Mouse (Mus musculus) midbrain, embryonic 15.5 days (tissue): Measurements from ENCODE around the gene Ewsr1. TPM values are rescaled to one million over a fixed set of nuclear protein-coding genes. Genes with fewer than 3 reads are reported as not detected.

ENCODE experiments used
- ATAC-seq: fragments of 200-750 bp; cut with Nextera tagmentation; replicated peaks from 2 replicates; pipeline ENCODE4 v1.8.0; 2017; ENCODE audit warnings: moderate TSS enrichment
- H3K27ac ChIP-seq: fragments of 300-500 bp; sonication (generic); 2 replicates; pipeline ENCODE4 v1.5.1; 2015; ENCODE audit warnings: mild to moderate bottlenecking, inconsistent platforms
- H3K27me3 ChIP-seq: fragments of 300-500 bp; sonication (generic); replicated peaks from 2 replicates; pipeline ENCODE4 v1.6.1; 2015; ENCODE audit warnings: inconsistent platforms
- H3K36me3 ChIP-seq: fragments of 300-500 bp; sonication (generic); replicated peaks from 2 replicates; pipeline ENCODE4 v1.6.1; 2015; ENCODE audit warnings: inconsistent platforms
- H3K4me1 ChIP-seq: fragments of 300-500 bp; sonication (generic); 2 replicates; pipeline ENCODE4 v1.6.1; 2015; ENCODE audit warnings: inconsistent platforms
- H3K4me2 ChIP-seq: fragments of 300-500 bp; sonication (generic); 2 replicates; pipeline ENCODE4 v1.6.1; 2015; ENCODE audit warnings: inconsistent platforms, mild to moderate bottlenecking, moderate library complexity
- H3K4me3 ChIP-seq: fragments of 300-500 bp; sonication (generic); 2 replicates; pipeline ENCODE4 v1.5.1; 2015; ENCODE audit warnings: mild to moderate bottlenecking, inconsistent platforms
- H3K9ac ChIP-seq: fragments of 300-500 bp; sonication (generic); 2 replicates; pipeline ENCODE4 v1.6.1; 2015; ENCODE audit warnings: mild to moderate bottlenecking, inconsistent platforms
- H3K9me3 ChIP-seq: fragments of 300-500 bp; sonication (generic); 2 replicates; pipeline ENCODE4 v1.6.1; 2016; ENCODE audit warnings: inconsistent platforms
- WGBS: fragments of 180-500 bp; shearing (Covaris S2); methylation state at CpG from one replicate; pipeline ENCODE4 v1.1.7; 2015; ENCODE audit warnings: mixed read lengths; 5-methylcytosine and 5-hydroxymethylcytosine counted together
- polyA plus RNA-seq: library from polyadenylated mRNA; unstranded; fragments of >200 nt; fragmentation: Nextera tagmentation; extraction: Ambion mirVana; gene quantifications from 2 replicates; pipeline ENCODE4 v1.2.1, GENCODE M21; 2015

Ewsr1 gene
- polyA plus RNA-seq, 1 experiment from 2014 or later = 635 TPM

GRCm38 (mm10) chr11:5062326-5062725 lies 36.7 kb downstream of the Ewsr1 start:
- WGBS = 23% methylated on average over 13 of the region's 13 CpGs
- no peak for ATAC-seq
- Histone ChIP-seq H3K27ac (no peak overlapping the region), H3K4me3 (peak overlapping the region; percentile 29), H3K36me3 (no peaks in the 10 kb centered on the region), H3K9ac (no peak overlapping the region), H3K4me1 (peaks cover 66% of the 10 kb centered on the region), H3K27me3 (peaks cover 62% of the 10 kb centered on the region), H3K4me2 (peak overlapping the region; percentile 48), H3K9me3 (no peaks in the 10 kb centered on the region)

DNA sequence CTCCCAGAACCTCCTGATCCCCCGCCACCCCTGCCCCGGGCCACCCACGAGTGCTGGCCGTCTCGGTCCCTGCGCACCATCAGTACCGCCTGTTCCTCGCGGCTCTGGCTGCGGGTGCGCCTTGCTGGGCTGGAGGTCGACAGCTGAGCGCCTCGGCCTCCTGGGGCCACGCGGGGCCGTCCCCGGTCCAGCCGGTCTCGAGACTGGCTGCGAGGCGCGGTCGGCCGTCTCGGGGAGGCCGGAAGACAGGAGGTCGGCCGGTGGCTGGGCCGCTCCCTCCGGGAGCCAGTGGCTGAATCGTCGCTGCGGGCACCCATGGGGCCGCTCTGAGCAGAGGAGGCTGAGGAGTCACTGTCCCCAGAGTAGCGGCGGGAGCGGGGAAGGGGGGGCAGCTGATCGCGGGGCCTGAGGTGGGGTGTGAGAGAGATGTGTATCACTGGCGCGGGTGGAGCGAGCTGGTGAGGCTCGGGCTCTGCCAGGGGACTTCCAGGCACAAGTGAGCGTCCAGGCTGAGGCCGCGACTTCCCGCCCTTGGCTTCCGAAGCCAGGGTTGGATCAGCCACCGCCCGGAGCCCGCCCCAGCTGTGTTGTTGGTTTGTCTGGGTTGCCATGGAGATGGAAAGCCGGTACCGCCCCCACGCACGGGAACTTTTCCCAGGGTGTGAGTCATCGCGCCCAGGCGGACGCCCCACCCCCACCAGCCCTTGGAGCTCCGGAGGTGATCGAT lies 37.5 kb downstream of the Ewsr1 start:
- H3K4me2 ChIP-seq = peak overlapping the region; percentile 48
- no peak for ATAC-seq
- H3K36me3 ChIP-seq = no peaks in the 10 kb centered on the region
- peaks cover 70% of the 10 kb centered on the region for H3K27me3 ChIP-seq
- WGBS = 4% methylated on average over 62 of the region's 62 CpGs
- H3K4me1 ChIP-seq = peaks cover 67% of the 10 kb centered on the region
- no peaks in the 10 kb centered on the region for H3K9me3 ChIP-seq
- no peak overlapping the region for H3K27ac ChIP-seq
- peak overlapping the region; percentile 29 for H3K4me3 ChIP-seq
- 0 out of 2 replicates have a peak overlapping the region, but pooled peaks have one; percentile 16 for H3K9ac ChIP-seq

- Histone ChIP-seq H3K27me3 (peaks cover 74% of the 10 kb centered on the region), H3K4me3 (peak overlapping the region; percentile 29), H3K9ac (no peak overlapping the region), H3K36me3 (no peaks in the 10 kb centered on the region), H3K4me1 (peaks cover 73% of the 10 kb centered on the region), H3K9me3 (no peaks in the 10 kb centered on the region), H3K27ac (no peak overlapping the region), H3K4me2 (peak overlapping the region; percentile 48)
- no peak for ATAC-seq
- 51% methylated on average over 28 of the region's 28 CpGs for WGBS
These were observed 38.2 kb downstream of the Ewsr1 start for GRCm38 (mm10) chr11:5060756-5061412.

DNA sequence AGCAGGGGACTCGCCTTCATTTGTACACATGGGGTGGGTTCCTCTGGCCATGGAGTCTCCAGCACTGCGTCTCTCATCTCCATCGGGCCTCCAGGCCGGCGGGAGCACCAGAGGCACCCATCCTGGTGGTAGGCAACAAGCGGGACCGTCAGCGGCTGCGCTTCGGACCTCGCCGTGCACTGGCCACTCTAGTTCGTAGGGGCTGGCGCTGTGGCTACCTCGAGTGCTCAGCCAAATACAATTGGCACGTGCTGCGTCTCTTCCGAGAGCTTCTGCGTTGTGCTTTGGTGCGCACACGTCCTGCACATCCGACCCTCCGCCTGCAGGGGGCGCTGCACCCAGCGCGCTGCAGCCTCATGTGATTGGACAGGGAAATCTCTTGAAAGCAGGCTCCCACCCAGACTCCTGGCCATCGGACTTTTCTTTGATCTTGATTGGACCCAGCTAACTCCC lies 39.3 kb downstream of the Ewsr1 start:
- Histone ChIP-seq H3K9ac (no peak overlapping the region), H3K4me1 (peaks cover 68% of the 10 kb centered on the region), H3K9me3 (no peaks in the 10 kb centered on the region), H3K36me3 (no peaks in the 10 kb centered on the region), H3K4me2 (no peak overlapping the region), H3K27ac (no peak overlapping the region), H3K4me3 (0 out of 2 replicates have a peak overlapping the region, but pooled peaks have one; percentile 2), H3K27me3 (peaks cover 78% of the 10 kb centered on the region)
- whole genome bisulfite sequencing = 7% methylated on average over 27 of the region's 27 CpGs
- no peak for ATAC-seq

- Histone ChIP-seq H3K27me3 (peaks cover 77% of the 10 kb centered on the region), H3K9me3 (no peaks in the 10 kb centered on the region), H3K27ac (no peak overlapping the region), H3K9ac (no peak overlapping the region), H3K4me3 (no peak overlapping the region), H3K4me2 (no peak overlapping the region), H3K36me3 (no peaks in the 10 kb centered on the region), H3K4me1 (peaks cover 63% of the 10 kb centered on the region)
- ATAC-seq = no peak
- WGBS = 31% methylated on average over 14 of the region's 14 CpGs
These were observed 39.8 kb downstream of the Ewsr1 start for GRCm38 (mm10) chr11:5059230-5059629.

- no peak overlapping the region for H3K4me3 ChIP-seq
- no peak overlapping the region for H3K27ac ChIP-seq
- no peak for ATAC-seq
- no peak overlapping the region for H3K9ac ChIP-seq
- WGBS = 20% methylated on average over 9 of the region's 9 CpGs
- H3K4me2 ChIP-seq = no peak overlapping the region
- H3K9me3 ChIP-seq = no peaks in the 10 kb centered on the region
- H3K36me3 ChIP-seq = no peaks in the 10 kb centered on the region
- peaks cover 58% of the 10 kb centered on the region for H3K4me1 ChIP-seq
- H3K27me3 ChIP-seq = peaks cover 72% of the 10 kb centered on the region
These were observed 40.3 kb downstream of the Ewsr1 start for GRCm38 (mm10) chr11:5058783-5059182.

GRCm38 (mm10) chr11:5057856-5058641 lies 41.0 kb downstream of the Ewsr1 start, which contains the start of gene Rasl10a:
TSS of gene Rasl10a (plus strand) at chr11:5058128.
- Histone ChIP-seq H3K27me3 (peaks cover 67% of the 10 kb centered on the region), H3K4me2 (peak within 1 kb of the TSS; percentile 94), H3K36me3 (no peaks in the 10 kb centered on the region), H3K9ac (peak within 1 kb of the TSS; percentile 52), H3K4me1 (peaks cover 51% of the 10 kb centered on the region), H3K9me3 (no peaks in the 10 kb centered on the region), H3K4me3 (peak within 1 kb of the TSS; percentile 48), H3K27ac (no peak within 1 kb of the TSS)
- WGBS = 1% methylated on average over 75 of the region's 77 CpGs
- ATAC-seq = peak; percentile 3; the same call in 1 of the 2 replicates

DNA sequence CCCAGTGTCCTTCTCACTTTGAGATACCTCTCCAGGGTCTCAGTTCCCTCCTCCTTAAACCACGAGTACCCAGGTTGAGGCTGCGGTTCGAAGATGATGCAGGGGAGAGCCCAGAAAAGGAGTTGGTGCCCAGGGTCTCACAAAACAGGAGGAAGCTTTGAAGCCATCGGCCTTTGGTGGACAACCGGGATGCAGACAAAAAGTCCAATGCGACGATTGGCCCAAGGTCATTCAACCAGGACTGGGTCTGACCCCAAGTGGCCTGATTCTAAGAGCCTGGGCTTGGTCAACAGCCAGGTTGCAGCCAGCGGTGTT lies 41.6 kb downstream of the Ewsr1 start:
- no peaks in the 10 kb centered on the region for H3K9me3 ChIP-seq
- ATAC-seq = 0 out of 2 replicates have a peak, but pooled peaks have one; percentile 1
- H3K4me3 ChIP-seq = peak overlapping the region; percentile 48
- no peak overlapping the region for H3K27ac ChIP-seq
- H3K27me3 ChIP-seq = peaks cover 62% of the 10 kb centered on the region
- H3K4me1 ChIP-seq = peaks cover 45% of the 10 kb centered on the region
- 8% methylated on average over 8 of the region's 8 CpGs for WGBS
- H3K9ac ChIP-seq = peak overlapping the region; percentile 52
- peak overlapping the region; percentile 94 for H3K4me2 ChIP-seq
- no peaks in the 10 kb centered on the region for H3K36me3 ChIP-seq

GRCm38 (mm10) chr11:5057064-5057463 lies 42.0 kb downstream of the Ewsr1 start:
- Histone ChIP-seq H3K36me3 (no peaks in the 10 kb centered on the region), H3K4me3 (no peak overlapping the region), H3K9ac (no peak overlapping the region), H3K4me1 (peaks cover 41% of the 10 kb centered on the region), H3K27me3 (peaks cover 57% of the 10 kb centered on the region), H3K9me3 (no peaks in the 10 kb centered on the region), H3K27ac (no peak overlapping the region), H3K4me2 (no peak overlapping the region)
- WGBS = 55% methylated on average over 8 of the region's 8 CpGs
- no peak for ATAC-seq

DNA sequence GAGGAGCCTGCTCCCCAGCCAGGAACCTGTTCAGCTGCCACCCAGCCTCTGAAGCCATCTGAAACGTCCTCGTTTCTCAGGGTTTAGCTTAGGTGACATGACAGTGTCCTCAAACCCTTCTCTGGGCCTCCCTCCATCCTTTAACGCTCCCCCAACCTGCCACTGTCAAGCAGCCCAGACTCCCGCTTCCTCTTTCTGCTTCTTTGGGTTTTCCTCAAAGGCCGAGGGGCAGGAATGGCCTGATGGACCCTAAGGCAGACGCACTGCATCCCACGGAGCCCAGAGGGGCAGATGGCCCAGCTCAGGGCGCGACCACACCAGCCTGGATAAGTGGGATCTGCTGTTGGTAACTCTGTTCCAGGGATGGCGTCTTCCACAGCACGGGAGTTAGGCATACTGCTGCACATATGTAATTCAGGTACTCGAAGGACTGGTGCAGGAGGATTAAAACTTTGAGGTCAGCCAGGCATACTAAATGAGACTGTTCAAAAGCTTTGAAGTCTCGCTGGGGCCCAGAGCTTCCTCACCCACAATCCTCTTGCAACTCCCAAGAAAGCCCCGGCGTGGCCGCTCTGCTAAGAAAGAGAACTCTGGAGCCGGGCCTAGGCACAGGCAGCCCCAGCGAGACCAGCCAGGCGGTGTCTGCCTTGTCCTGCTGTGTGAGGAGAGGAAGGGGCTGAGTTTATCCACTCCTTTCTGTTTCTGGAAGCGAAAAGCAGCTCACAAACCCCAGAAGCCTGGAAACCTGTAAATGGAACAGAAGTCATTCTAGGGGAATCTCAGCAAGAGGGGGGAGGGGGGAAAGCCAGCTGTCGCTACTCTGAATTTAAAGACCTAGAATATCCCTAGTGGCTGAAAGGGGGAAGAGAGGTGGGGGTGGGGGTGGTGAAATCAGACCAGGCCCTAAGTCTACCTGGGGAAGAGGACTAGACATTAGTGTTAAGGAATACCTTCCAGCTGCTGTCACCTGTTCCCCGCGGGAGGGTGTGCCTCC lies 42.8 kb downstream of the Ewsr1 start:
- peaks cover 33% of the 10 kb centered on the region for H3K4me1 ChIP-seq
- no peak overlapping the region for H3K4me2 ChIP-seq
- H3K27ac ChIP-seq = no peak overlapping the region
- no peak overlapping the region for H3K9ac ChIP-seq
- no peak for ATAC-seq
- H3K9me3 ChIP-seq = no peaks in the 10 kb centered on the region
- H3K36me3 ChIP-seq = no peaks in the 10 kb centered on the region
- H3K27me3 ChIP-seq = peaks cover 50% of the 10 kb centered on the region
- WGBS = 17% methylated on average over 23 of the region's 23 CpGs
- H3K4me3 ChIP-seq = no peak overlapping the region

DNA sequence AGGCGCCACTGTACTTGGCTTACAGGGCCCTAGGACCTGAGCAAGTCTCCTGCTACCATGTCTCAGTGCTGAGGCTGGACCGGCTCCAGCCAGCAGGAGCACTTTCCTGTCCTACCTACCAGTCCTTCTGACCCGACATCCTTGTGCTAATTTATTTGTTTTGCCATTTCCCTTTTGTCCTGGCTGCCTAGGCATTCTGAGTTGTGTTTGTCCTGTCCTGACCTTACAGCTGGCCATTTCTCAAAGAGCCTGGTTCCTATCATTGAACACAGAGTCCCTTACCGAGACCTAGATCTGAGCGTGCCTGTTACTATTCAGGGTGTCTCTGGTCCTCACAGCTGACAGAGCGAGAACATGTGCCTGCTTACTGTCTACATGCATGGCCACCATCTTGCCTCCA lies 44.2 kb downstream of the Ewsr1 start:
- Histone ChIP-seq H3K9me3 (no peaks in the 10 kb centered on the region), H3K4me3 (no peak overlapping the region), H3K4me2 (no peak overlapping the region), H3K4me1 (peaks cover 27% of the 10 kb centered on the region), H3K27me3 (peaks cover 36% of the 10 kb centered on the region), H3K36me3 (no peaks in the 10 kb centered on the region), H3K27ac (no peak overlapping the region), H3K9ac (no peak overlapping the region)
- no peak for ATAC-seq
- WGBS = 71% methylated on average over 6 of the region's 6 CpGs
